Mouse (Mus musculus) liver, embryonic 11.5 days (tissue): ENCODE results near the gene Hist1h2ae. TPM values are rescaled to one million over a fixed set of nuclear protein-coding genes. Genes with fewer than 3 reads are reported as not detected.
"Not testable (repeated sequence)": the region's sequence is repeated elsewhere in the genome, so short reads cannot be mapped to it uniquely, and the experiment has no call there.

Source experiments
- ATAC-seq: fragments of 200-750 bp; cut with Nextera tagmentation; replicated peaks from 2 replicates; pipeline ENCODE4 v1.8.0; 2017; ENCODE audit warnings: moderate number of reproducible peaks, mild to moderate bottlenecking, moderate TSS enrichment, moderate library complexity; ENCODE audit not compliant: low FRiP score
- DNase-seq: peaks from one replicate; pipeline ENCODE4 v3.0.0-alpha.2; 2017; ENCODE audit warnings: low spot score
- H3K27ac ChIP-seq: fragments of 300-500 bp; sonication (generic); 2 replicates; pipeline ENCODE4 v1.5.1; 2014; ENCODE audit warnings: mild to moderate bottlenecking, low read depth, low read length, control low read depth
- H3K27me3 ChIP-seq: fragments of 300-500 bp; sonication (generic); replicated peaks from 2 replicates; pipeline ENCODE4 v1.6.1; 2014; ENCODE audit warnings: low read length, mixed read lengths; ENCODE audit not compliant: control insufficient read depth, insufficient read depth
- H3K36me3 ChIP-seq: fragments of 300-500 bp; sonication (generic); 2 replicates; pipeline ENCODE4 v1.6.1; 2014; ENCODE audit warnings: mild to moderate bottlenecking, low read length, moderate library complexity, mixed read lengths; ENCODE audit not compliant: control insufficient read depth, insufficient read depth
- H3K4me1 ChIP-seq: fragments of 300-500 bp; sonication (generic); replicated peaks from 2 replicates; pipeline ENCODE4 v1.6.1; 2014; ENCODE audit warnings: low read length, mixed read lengths; ENCODE audit not compliant: control insufficient read depth, insufficient read depth
- H3K4me2 ChIP-seq: fragments of 300-500 bp; sonication (generic); 2 replicates; pipeline ENCODE4 v1.6.1; 2014; ENCODE audit warnings: mild to moderate bottlenecking, control low read depth, moderate library complexity
- H3K4me3 ChIP-seq: fragments of 300-500 bp; sonication (generic); 2 replicates; pipeline ENCODE4 v1.5.1; 2014; ENCODE audit warnings: low read depth, low read length, control low read depth
- H3K9ac ChIP-seq: fragments of 300-500 bp; sonication (generic); 2 replicates; pipeline ENCODE4 v1.6.1; 2014; ENCODE audit warnings: low read depth, low read length, control low read depth
- H3K9me3 ChIP-seq: fragments of 300-500 bp; sonication (generic); 2 replicates; pipeline ENCODE4 v1.6.1; 2016; ENCODE audit warnings: low read length, inconsistent platforms, mixed read lengths; ENCODE audit not compliant: control insufficient read depth
- WGBS: fragments of 180-500 bp; shearing (Covaris S2); extraction: QIAGEN DNeasy Blood & Tissue Kit; methylation state at CpG from one replicate; pipeline ENCODE4 v1.1.7; 2014; 5-methylcytosine and 5-hydroxymethylcytosine counted together
- polyA plus RNA-seq: library from polyadenylated mRNA; unstranded; fragments of >200 nt; fragmentation: Nextera tagmentation; extraction: Ambion mirVana; gene quantifications from 2 replicates; pipeline ENCODE4 v1.2.1, GENCODE M21; 2014

The Hist1h2ae gene
- polyA plus RNA-seq, 1 experiment from 2014 or later = 62.9 TPM

- DNase-seq = peak; percentile 91
- under 1% methylated on average over 55 of the region's 67 CpGs for WGBS
- peak within 1 kb of the TSS; percentile 100 for H3K27ac ChIP-seq
These were observed 8.9 kb downstream of the Hist1h2ae start, which contains the start of gene Hist1h3e for GRCm38 (mm10) chr13:23561883-23562659. Gene Hist1h3e (minus strand): TSS chr13:23562369.

GRCm38 (mm10) chr13:23561531-23561882, 9.5 kb downstream of the Hist1h2ae start:
- not testable (repeated sequence) for H3K36me3 ChIP-seq, H3K4me1 ChIP-seq, H3K27me3 ChIP-seq, DNase-seq, ATAC-seq, H3K9me3 ChIP-seq
- H3K27ac ChIP-seq = peak overlapping the region; percentile 100
- peak overlapping the region; percentile 48 for H3K4me2 ChIP-seq
- H3K9ac ChIP-seq = peak overlapping the region; percentile 48
- WGBS = 0% methylated on average over 2 of the region's 5 CpGs
- H3K4me3 ChIP-seq = peak overlapping the region; percentile 37

More at GRCm38 (mm10) chr13:23561883-23562659, 8.9 kb downstream of the Hist1h2ae start, which contains the start of gene Hist1h3e:
- Histone ChIP-seq H3K9ac (peak within 1 kb of the TSS; percentile 77), H3K4me3 (peak within 1 kb of the TSS; percentile 39), H3K4me2 (peak within 1 kb of the TSS; percentile 81)
- H3K4me1 ChIP-seq, H3K36me3 ChIP-seq, H3K9me3 ChIP-seq, H3K27me3 ChIP-seq: not testable (repeated sequence)
- peak; percentile 93 for ATAC-seq

GRCm38 (mm10) chr13:23560699-23561098, 10.3 kb downstream of the Hist1h2ae start:
- Histone ChIP-seq H3K4me3 (0 out of 2 replicates have a peak overlapping the region, but pooled peaks have one; percentile 10), H3K27ac (peak overlapping the region; percentile 64), H3K4me2 (peak overlapping the region; percentile 47), H3K9ac (peak overlapping the region; percentile 50; the same call in 1 of the 2 replicates)
- H3K27me3 ChIP-seq, H3K4me1 ChIP-seq, ATAC-seq, H3K9me3 ChIP-seq, H3K36me3 ChIP-seq: not testable (repeated sequence)
- DNase-seq = peak; percentile 51
- WGBS = 27% methylated on average over 2 of the region's 2 CpGs

GRCm38 (mm10) chr13:23556906-23557305, 14.1 kb downstream of the Hist1h2ae start:
- Histone ChIP-seq H3K4me1 (0 out of 2 replicates have a peak, but pooled peaks cover 7% of the 10 kb centered on the region), H3K4me3 (peak overlapping the region; percentile 56), H3K4me2 (peak overlapping the region; percentile 83), H3K27ac (peak overlapping the region; percentile 100), H3K9me3 (no peaks in the 10 kb centered on the region), H3K36me3 (no peaks in the 10 kb centered on the region), H3K9ac (peak overlapping the region; percentile 91; the same call in 1 of the 2 replicates), H3K27me3 (no peaks in the 10 kb centered on the region)
- DNase-seq = no peak
- ATAC-seq = no peak
- 67% methylated on average over 3 of the region's 3 CpGs for WGBS

GRCm38 (mm10) chr13:23555839-23556416, 15.1 kb downstream of the Hist1h2ae start:
- no peaks in the 10 kb centered on the region for H3K27me3 ChIP-seq
- WGBS = under 1% methylated on average over 18 of the region's 18 CpGs
- no peaks in the 10 kb centered on the region for H3K9me3 ChIP-seq
- H3K9ac ChIP-seq = peak overlapping the region; percentile 91
- DNase-seq (peak; percentile 75), ATAC-seq (peak; percentile 66)
- H3K4me2 ChIP-seq = peak overlapping the region; percentile 83
- H3K4me1 ChIP-seq = 0 out of 2 replicates have a peak, but pooled peaks cover 8% of the 10 kb centered on the region
- peak overlapping the region; percentile 56 for H3K4me3 ChIP-seq
- no peaks in the 10 kb centered on the region for H3K36me3 ChIP-seq
- H3K27ac ChIP-seq = peak overlapping the region; percentile 100

- Histone ChIP-seq H3K36me3 (no peaks in the 10 kb centered on the region), H3K9ac (peak overlapping the region; percentile 91), H3K27me3 (no peaks in the 10 kb centered on the region), H3K9me3 (no peaks in the 10 kb centered on the region), H3K4me3 (peak overlapping the region; percentile 56), H3K4me1 (0 out of 2 replicates have a peak, but pooled peaks cover 13% of the 10 kb centered on the region), H3K27ac (peak overlapping the region; percentile 100), H3K4me2 (peak overlapping the region; percentile 83)
- WGBS = under 1% methylated on average over 54 of the region's 54 CpGs
- ATAC-seq = peak; percentile 81
- peak; percentile 88 for DNase-seq
These were observed 15.8 kb downstream of the Hist1h2ae start for GRCm38 (mm10) chr13:23554925-23555838.

GRCm38 (mm10) chr13:23554393-23554792, 16.6 kb downstream of the Hist1h2ae start:
- DNase-seq (no peak), ATAC-seq (no peak)
- WGBS = 21% methylated on average over 9 of the region's 9 CpGs
- peak overlapping the region; percentile 56 for H3K4me3 ChIP-seq
- H3K9me3 ChIP-seq = no peaks in the 10 kb centered on the region
- peak overlapping the region; percentile 100 for H3K27ac ChIP-seq
- H3K4me1 ChIP-seq = 0 out of 2 replicates have a peak, but pooled peaks cover 13% of the 10 kb centered on the region
- H3K36me3 ChIP-seq = no peaks in the 10 kb centered on the region
- H3K9ac ChIP-seq = peak overlapping the region; percentile 91
- H3K4me2 ChIP-seq = peak overlapping the region; percentile 83
- H3K27me3 ChIP-seq = no peaks in the 10 kb centered on the region

GRCm38 (mm10) chr13:23552962-23553361, 18.1 kb downstream of the Hist1h2ae start, which contains the start of gene Hist1h1d:
Gene Hist1h1d (plus strand): TSS chr13:23553262.
- DNase-seq (no peak), ATAC-seq (no peak)
- no peak within 1 kb of the TSS for H3K4me3 ChIP-seq
- H3K9ac ChIP-seq = peak within 1 kb of the TSS; percentile 91
- H3K4me2 ChIP-seq = peak within 1 kb of the TSS; percentile 83
- H3K36me3 ChIP-seq = no peaks in the 10 kb centered on the region
- H3K9me3 ChIP-seq = no peaks in the 10 kb centered on the region
- peak within 1 kb of the TSS; percentile 100 for H3K27ac ChIP-seq
- 0 out of 2 replicates have a peak, but pooled peaks cover 13% of the 10 kb centered on the region for H3K4me1 ChIP-seq
- no peaks in the 10 kb centered on the region for H3K27me3 ChIP-seq
